Mouse (Mus musculus) heart, embryonic 14.5 days (tissue): ENCODE measurements at regions not wholly inside any gene's neighbourhood (a gene's known extent, or its start where the extent isn't known, plus 50 kb on each side); places are given as distances from the start of the nearest gene placed in this dataset.

Experiments
- ATAC-seq: fragments of 200-750 bp; cut with Nextera tagmentation; 2 replicates; pipeline ENCODE4 v1.8.0; 2017; ENCODE audit warnings: low read depth, moderate TSS enrichment; ENCODE audit not compliant: insufficient number of reproducible peaks, insufficient read depth, low FRiP score
- H3K27ac ChIP-seq, 2 experiments: fragments of 200-500 bp in 1 of 2; fragments of 300-500 bp in 1 of 2; sonication (generic) in 1 of 2; replicated peaks in 1 of 2; 2 replicates each; pipeline ENCODE4 v1.5.1; 2012 to 2014; ENCODE audit warnings: low read depth in 2 of 2, low read length in 2 of 2, control low read depth in 1 of 2, mild to moderate bottlenecking in 1 of 2, mixed read lengths in 1 of 2; ENCODE audit not compliant: control insufficient read depth in 1 of 2, insufficient read depth in 1 of 2
- H3K27me3 ChIP-seq: fragments of 300-500 bp; sonication (generic); 2 replicates; pipeline ENCODE4 v1.6.1; 2014; ENCODE audit warnings: mild to moderate bottlenecking, low read length, control low read depth; ENCODE audit not compliant: control insufficient read depth, insufficient read depth
- H3K36me3 ChIP-seq: fragments of 300-500 bp; sonication (generic); 2 replicates; pipeline ENCODE4 v1.6.1; 2014; ENCODE audit warnings: mild to moderate bottlenecking, control low read depth, low read length, mixed read lengths; ENCODE audit not compliant: control insufficient read depth, insufficient read depth
- H3K4me1 ChIP-seq, 2 experiments: fragments of 200-500 bp in 1 of 2; fragments of 300-500 bp in 1 of 2; sonication (generic) in 1 of 2; 2 replicates each; pipeline ENCODE4 v1.6.1; 2012 to 2014; ENCODE audit warnings: low read length in 2 of 2, control low read depth in 1 of 2, mixed read lengths in 1 of 2; ENCODE audit not compliant: control insufficient read depth in 2 of 2, insufficient read depth in 2 of 2
- H3K4me2 ChIP-seq: fragments of 300-500 bp; sonication (generic); 2 replicates; pipeline ENCODE4 v1.6.1; 2014; ENCODE audit warnings: mild to moderate bottlenecking, low read length
- H3K4me3 ChIP-seq, 2 experiments: fragments of 200-500 bp in 1 of 2; fragments of 300-500 bp in 1 of 2; sonication (generic) in 1 of 2; 2 replicates each; pipeline ENCODE4 v1.5.1; 2012 to 2014; ENCODE audit warnings: low read length in 2 of 2, mild to moderate bottlenecking in 2 of 2, control low read depth in 1 of 2, low read depth in 1 of 2, moderate library complexity in 1 of 2; ENCODE audit not compliant: control insufficient read depth in 1 of 2, insufficient read depth in 1 of 2
- H3K9ac ChIP-seq: fragments of 300-500 bp; sonication (generic); 2 replicates; pipeline ENCODE4 v1.6.1; 2014; ENCODE audit warnings: mild to moderate bottlenecking, low read length
- H3K9me3 ChIP-seq: fragments of 300-500 bp; sonication (generic); 2 replicates; pipeline ENCODE4 v1.6.1; 2016; ENCODE audit warnings: low read length, control low read depth; ENCODE audit not compliant: control insufficient read depth
- WGBS: fragments of 180-500 bp; shearing (Covaris S2); extraction: QIAGEN DNeasy Blood & Tissue Kit; methylation state at CpG from one replicate; pipeline ENCODE4 v1.1.7; 2014; 5-methylcytosine and 5-hydroxymethylcytosine counted together

DNA sequence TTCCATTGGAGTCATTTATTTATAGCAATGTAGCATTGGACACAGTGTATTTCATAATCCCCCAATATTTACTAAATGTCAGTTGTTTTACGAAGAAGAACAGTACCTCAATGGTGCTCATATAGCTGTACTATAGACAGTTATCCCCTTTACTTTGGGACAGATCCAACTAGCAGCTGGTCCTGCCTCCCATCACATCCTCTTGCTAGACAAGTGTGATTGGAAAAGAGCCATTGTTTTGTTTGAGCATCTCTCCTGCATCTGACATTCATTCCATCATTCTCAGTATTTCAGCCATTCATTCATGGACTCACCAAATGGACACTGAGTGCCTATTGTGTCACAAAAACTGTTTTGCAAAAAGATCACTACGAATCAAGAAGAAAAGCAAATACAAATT, 1082.0 kb downstream of the Agbl1 start:
- WGBS: 78% methylated on average over 2 of the region's 2 CpGs
- H3K27ac ChIP-seq: no peak overlapping the region

DNA sequence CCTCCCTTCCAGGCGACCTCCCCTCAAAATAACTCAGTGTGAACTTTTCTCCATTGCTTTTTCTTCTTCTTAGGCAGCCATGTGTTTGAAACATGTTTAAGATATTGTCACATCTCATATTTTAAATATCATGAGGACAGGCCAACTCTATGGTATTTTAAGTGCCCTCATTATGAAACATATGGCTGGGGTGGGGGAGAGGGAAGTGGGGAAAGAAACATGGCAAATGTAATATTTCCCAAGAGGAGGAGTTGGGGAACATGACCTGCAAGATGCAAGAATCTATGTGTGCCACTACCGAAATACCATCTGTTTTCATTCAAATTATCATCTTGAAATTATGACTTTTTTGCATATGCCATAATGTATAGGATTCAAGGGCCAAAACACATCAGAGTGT, 1095.5 kb downstream of the Agbl1 start:
- H3K27me3 ChIP-seq: no peaks in the 10 kb centered on the region
- ATAC-seq: no peak
- H3K9me3 ChIP-seq: no peaks in the 10 kb centered on the region
- no peak overlapping the region for H3K27ac ChIP-seq
- no peak overlapping the region for H3K9ac ChIP-seq
- no peak overlapping the region for H3K4me2 ChIP-seq
- no peaks in the 10 kb centered on the region for H3K36me3 ChIP-seq
- H3K4me1 ChIP-seq: no peaks in the 10 kb centered on the region
- H3K4me3 ChIP-seq: no peak overlapping the region
- 61% methylated on average over 2 of the region's 2 CpGs for WGBS

More for the DNA sequence above, 1082.0 kb downstream of the Agbl1 start:
- Histone ChIP-seq H3K4me1 (no peaks in the 10 kb centered on the region), H3K4me3 (no peak overlapping the region), H3K4me2 (no peak overlapping the region), H3K9ac (no peak overlapping the region), H3K36me3 (no peaks in the 10 kb centered on the region), H3K9me3 (no peaks in the 10 kb centered on the region), H3K27me3 (no peaks in the 10 kb centered on the region)
- ATAC-seq: no peak

DNA sequence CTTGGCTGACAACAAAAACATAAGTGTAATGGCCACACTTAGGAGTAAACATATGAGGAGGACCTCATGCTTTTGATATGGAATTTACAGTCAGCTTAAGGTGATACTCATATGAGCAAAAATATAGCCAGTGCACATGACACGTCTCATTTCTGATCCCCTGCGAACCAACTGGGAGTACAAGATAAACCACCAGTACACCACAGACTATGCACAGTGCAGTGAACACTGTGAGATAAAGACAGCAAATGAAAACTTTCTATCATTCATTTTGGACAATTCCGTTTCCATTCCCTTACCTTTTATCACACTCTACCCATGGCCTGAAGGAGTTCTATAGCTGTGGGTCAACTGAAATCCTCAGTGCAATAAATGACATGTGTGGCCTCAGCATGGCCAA, 1097.1 kb downstream of the Agbl1 start:
- Histone ChIP-seq H3K4me3 (no peak overlapping the region), H3K36me3 (no peaks in the 10 kb centered on the region), H3K9me3 (no peaks in the 10 kb centered on the region), H3K27me3 (no peaks in the 10 kb centered on the region), H3K4me1 (no peaks in the 10 kb centered on the region), H3K9ac (no peak overlapping the region), H3K27ac (no peak overlapping the region), H3K4me2 (no peak overlapping the region)
- no peak for ATAC-seq
- 74% methylated on average over 3 of the region's 3 CpGs for WGBS

DNA sequence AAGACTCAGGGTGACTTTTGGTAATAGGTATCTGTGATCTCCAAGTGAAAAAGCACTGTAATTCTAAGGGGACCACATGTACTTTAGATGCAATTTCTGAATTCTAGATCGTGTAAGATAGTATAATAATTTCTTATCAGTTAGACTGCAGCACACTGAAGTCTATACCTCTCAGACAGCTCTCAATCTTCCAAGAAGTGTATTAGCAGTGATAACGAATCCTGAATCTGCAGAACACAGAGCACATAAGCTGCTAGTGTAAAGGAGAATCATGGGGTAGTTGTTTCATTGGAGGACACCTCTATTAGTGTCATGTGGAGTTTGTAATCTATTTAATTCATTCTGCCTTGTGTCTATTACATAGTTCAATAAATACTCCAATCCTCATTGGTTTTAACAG, 1097.8 kb downstream of the Agbl1 start:
- H3K4me1 ChIP-seq: no peaks in the 10 kb centered on the region
- no peaks in the 10 kb centered on the region for H3K27me3 ChIP-seq
- H3K4me3 ChIP-seq: no peak overlapping the region
- no peak overlapping the region for H3K27ac ChIP-seq
- no peak overlapping the region for H3K4me2 ChIP-seq
- H3K9me3 ChIP-seq: no peaks in the 10 kb centered on the region
- H3K36me3 ChIP-seq: no peaks in the 10 kb centered on the region
- H3K9ac ChIP-seq: no peak overlapping the region
- ATAC-seq: no peak
- WGBS: 60% methylated on average over 2 of the region's 2 CpGs

DNA sequence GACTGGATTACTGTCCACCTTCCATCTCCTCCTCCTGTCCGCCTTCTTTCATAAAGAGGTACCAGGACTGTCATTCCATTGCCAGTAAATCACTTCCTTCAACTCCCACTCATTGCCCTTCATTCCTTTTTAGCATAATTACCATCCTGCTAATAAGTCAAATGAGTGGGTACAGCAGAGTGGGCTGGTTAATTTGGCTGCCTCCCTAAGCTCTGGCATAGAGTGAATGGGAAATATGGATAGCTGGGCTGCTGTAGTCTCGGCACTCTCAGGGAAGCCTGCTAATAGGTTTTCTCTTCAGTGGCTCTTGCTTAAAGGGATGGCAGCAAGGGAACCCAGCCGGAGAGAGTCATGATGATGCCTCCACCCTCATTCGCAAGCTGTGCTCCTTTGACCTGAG, 1108.9 kb downstream of the Agbl1 start:
- WGBS: 79% methylated on average over 4 of the region's 4 CpGs
- Histone ChIP-seq H3K4me3 (no peak overlapping the region), H3K36me3 (no peaks in the 10 kb centered on the region)

More for the DNA sequence above, 1108.9 kb downstream of the Agbl1 start:
- H3K9ac ChIP-seq: no peak overlapping the region
- no peak overlapping the region for H3K27ac ChIP-seq
- H3K9me3 ChIP-seq: no peaks in the 10 kb centered on the region
- no peaks in the 10 kb centered on the region for H3K4me1 ChIP-seq
- H3K4me2 ChIP-seq: no peak overlapping the region
- H3K27me3 ChIP-seq: no peaks in the 10 kb centered on the region
- no peak for ATAC-seq
